Mouse (Mus musculus) olfactory bulb, adult 2 months (tissue): ENCODE data around the gene Naaladl1.

Experiments used
- CTCF ChIP-seq: fragments of 200-500 bp; IDR thresholded peaks from 2 replicates; pipeline ENCODE4 v1.5.1; 2012; ENCODE audit warnings: low read depth, mild to moderate bottlenecking, low read length, moderate library complexity; ENCODE audit not compliant: insufficient read depth
- POLR2A ChIP-seq: fragments of 200-500 bp; IDR thresholded peaks from 2 replicates; pipeline ENCODE4 v1.6.1; 2012; ENCODE audit warnings: mild to moderate bottlenecking, low read depth, low read length, moderate library complexity; ENCODE audit not compliant: insufficient read depth

DNA sequence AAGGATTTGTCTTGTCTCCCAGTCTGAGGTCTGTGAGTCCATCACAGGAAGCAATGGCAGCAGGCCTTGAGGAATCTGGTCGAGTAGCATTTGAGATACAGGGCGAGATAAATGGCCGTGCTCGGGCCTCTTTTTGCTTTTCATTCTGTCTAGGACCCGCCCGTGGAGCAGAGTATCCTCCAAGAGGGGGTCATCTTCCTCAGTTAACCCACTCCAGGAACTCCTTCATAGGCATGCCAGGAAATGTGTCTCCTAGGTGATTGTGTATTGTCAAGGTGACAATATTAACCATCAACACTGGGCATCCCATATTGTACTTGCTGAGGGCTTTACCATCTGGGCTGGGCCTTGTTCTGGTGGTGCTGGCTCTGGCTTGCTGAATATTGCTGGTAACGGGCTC lies 11.5 kb upstream of the Naaladl1 start, which contains the start of gene AC131692.1:
- TF ChIP-seq CTCF (no peak), POLR2A (no peak)
